ENCODE assay signal across 8 mouse cellular contexts in genomic region chr2:116060210-116060609, GRCm38 (mm10). TPM values are rescaled to one million over a fixed set of nuclear protein-coding genes. Genes with fewer than 3 reads are reported as not detected.
DNase-seq lines count a peak whose midpoint lies in the region; ATAC-seq lines count a peak whose summit lies in the region.

No protein-coding gene starts in this region.

- H3K4me3 ChIP-seq in embryonic facial prominence, embryonic 14.5 days (ENCODE audit: low read depth, low read length) = peak overlapping the region; percentile 71
- peak overlapping the region; percentile 69 for H3K4me3 ChIP-seq in intestine, embryonic 16.5 days (ENCODE audit: low read length)
- H3K4me3 ChIP-seq in midbrain, embryonic 11.5 days (ENCODE audit: low read depth, low read length) = peak overlapping the region; percentile 81

- peak overlapping the region; percentile 77 for H3K4me2 ChIP-seq in embryonic facial prominence, embryonic 14.5 days (ENCODE audit: low read depth, low read length)
- H3K4me2 ChIP-seq in intestine, embryonic 16.5 days (ENCODE audit: low read depth, low read length) = peak overlapping the region; percentile 74
- H3K4me2 ChIP-seq in midbrain, embryonic 11.5 days = peak overlapping the region; percentile 81

- no peaks in the 10 kb centered on the region for H3K9me3 ChIP-seq in embryonic facial prominence, embryonic 14.5 days (ENCODE audit: control insufficient read depth, low read length)
- H3K9me3 ChIP-seq in intestine, embryonic 16.5 days (ENCODE audit: control insufficient read depth, low read length) = no peaks in the 10 kb centered on the region
- no peaks in the 10 kb centered on the region for H3K9me3 ChIP-seq in midbrain, embryonic 11.5 days (ENCODE audit: control insufficient read depth, low read length)

- WGBS in embryonic facial prominence, embryonic 14.5 days = 7% methylated on average over 18 of the region's 19 CpGs
- 6% methylated on average over 19 of the region's 19 CpGs for WGBS in intestine, embryonic 16.5 days
- 2% methylated on average over 19 of the region's 19 CpGs for WGBS in midbrain, embryonic 11.5 days

- H3K27ac ChIP-seq in embryonic facial prominence, embryonic 14.5 days (replicated peaks; ENCODE audit: low read depth, low read length) = peak overlapping the region; percentile 96
- H3K27ac ChIP-seq in intestine, embryonic 16.5 days (ENCODE audit: low read length) = peak overlapping the region; percentile 96
- H3K27ac ChIP-seq in midbrain, embryonic 11.5 days (ENCODE audit: low read depth, low read length) = peak overlapping the region; percentile 91

- ATAC-seq in embryonic facial prominence, embryonic 14.5 days (ENCODE audit: low read depth) = no peak
- no peak for ATAC-seq in intestine, embryonic 16.5 days
- peak; percentile 19; the same call in 1 of the 2 replicates for ATAC-seq in midbrain, embryonic 11.5 days (ENCODE audit: low FRiP score)
- ATAC-seq in activated CD4-positive, CD25-positive, alpha-beta regulatory T cell, adult 4 months = no peak

- peaks cover 19% of the 10 kb centered on the region; the same call in 1 of the 2 replicates for H3K4me1 ChIP-seq in embryonic facial prominence, embryonic 14.5 days (ENCODE audit: control insufficient read depth, insufficient read depth, low read length)
- H3K4me1 ChIP-seq in intestine, embryonic 16.5 days (ENCODE audit: control insufficient read depth, insufficient read depth, low read length) = 0 out of 2 replicates have a peak, but pooled peaks cover 4% of the 10 kb centered on the region
- H3K4me1 ChIP-seq in midbrain, embryonic 11.5 days (ENCODE audit: control insufficient read depth, insufficient read depth, low read length) = peaks cover 38% of the 10 kb centered on the region

- DNase-seq in adrenal gland, postnatal 14 days = peak; percentile 55
- DNase-seq in adrenal gland, postnatal 4 days (ENCODE audit: low spot score in 2 of 2) = no peak
- DNase-seq in embryonic facial prominence, embryonic 14.5 days (ENCODE audit: low spot score) = no peak
- peak; percentile 97 for DNase-seq in midbrain, embryonic 11.5 days (ENCODE audit: low spot score, missing footprints)
- no peak for DNase-seq in testis, postnatal 14 days (ENCODE audit: low spot score)
- DNase-seq in urinary bladder, postnatal 14 days (ENCODE audit: low spot score) = no peak

- no peaks in the 10 kb centered on the region for H3K27me3 ChIP-seq in embryonic facial prominence, embryonic 14.5 days (replicated peaks; ENCODE audit: control insufficient read depth, insufficient read depth, low read length)
- H3K27me3 ChIP-seq in intestine, embryonic 16.5 days (replicated peaks; ENCODE audit: control insufficient read depth, insufficient read depth, low read length) = peaks cover 6% of the 10 kb centered on the region; the same call in 1 of the 2 replicates
- peaks cover 3% of the 10 kb centered on the region; the same call in 1 of the 2 replicates for H3K27me3 ChIP-seq in midbrain, embryonic 11.5 days (ENCODE audit: control insufficient read depth, insufficient read depth, low read length)

- peaks cover 8% of the 10 kb centered on the region; the same call in 1 of the 2 replicates for H3K36me3 ChIP-seq in embryonic facial prominence, embryonic 14.5 days (ENCODE audit: control insufficient read depth, insufficient read depth, low read length)
- no peaks in the 10 kb centered on the region for H3K36me3 ChIP-seq in intestine, embryonic 16.5 days (ENCODE audit: control insufficient read depth, insufficient read depth, low read length)
- no peaks in the 10 kb centered on the region for H3K36me3 ChIP-seq in midbrain, embryonic 11.5 days (ENCODE audit: control insufficient read depth, insufficient read depth, low read length)

- peak overlapping the region; percentile 95 for H3K9ac ChIP-seq in embryonic facial prominence, embryonic 14.5 days (ENCODE audit: low read depth, low read length)
- peak overlapping the region; percentile 88 for H3K9ac ChIP-seq in intestine, embryonic 16.5 days (ENCODE audit: low read depth, low read length)
- H3K9ac ChIP-seq in midbrain, embryonic 11.5 days (ENCODE audit: low read length) = peak overlapping the region; percentile 96

RNA-seq across cellular contexts. Expression of gene Meis2, which starts 5.4 kb away (rescaled TPM):
- 150 and 159 TPM in 2 replicates for total RNA-seq in adrenal gland, postnatal 14 days (2021)
- 100 to 1,000 TPM; 159 to 160 TPM for total RNA-seq in adrenal gland, postnatal 4 days (2021)
- 30.4 and 40.4 TPM in 2 replicates for polyA plus RNA-seq in embryonic facial prominence, embryonic 14.5 days (2014; fragmentation: Nextera tagmentation; extraction: Ambion mirVana)
- polyA plus RNA-seq in intestine, embryonic 16.5 days (2015; fragmentation: Nextera tagmentation; extraction: Ambion mirVana) = 25.7 and 26.8 TPM in 2 replicates
- 52.2 and 56.5 TPM in 2 replicates for polyA plus RNA-seq in midbrain, embryonic 11.5 days (2014; fragmentation: Nextera tagmentation; extraction: Ambion mirVana)
- under 1 TPM in 1 of 2 experiments, not detected in 1; 0.26 TPM for polyA plus RNA-seq in activated CD4-positive, CD25-positive, alpha-beta regulatory T cell, adult 4 months (2017; shearing (Covaris generic))

Comparison
In these comparisons a context has a peak if more than half of its experiments do, and no peak if none do; other contexts are left out.
1. DNase-seq: peak in adrenal gland, postnatal 14 days (single experiment) and midbrain, embryonic 11.5 days (single experiment); none in adrenal gland, postnatal 4 days (0 of 2), embryonic facial prominence, embryonic 14.5 days (single experiment), testis, postnatal 14 days (single experiment) and urinary bladder, postnatal 14 days (single experiment).
2. RNA of gene Meis2, which starts 5.4 kb away (polyA plus RNA-seq): 52.2 to 56.5 TPM in midbrain, embryonic 11.5 days, 30.4 to 40.4 TPM in embryonic facial prominence, embryonic 14.5 days and 25.7 to 26.8 TPM in intestine, embryonic 16.5 days; 0.26 TPM in activated CD4-positive, CD25-positive, alpha-beta regulatory T cell, adult 4 months; every median in the first group is over 10 times any median in the second.
3. Peak in every context shown above with its lines, with median percentiles within 50 percentile points of each other: H3K27ac ChIP-seq, H3K4me2 ChIP-seq, H3K4me3 ChIP-seq and H3K9ac ChIP-seq.